Mouse (Mus musculus) C2C12 (cell line): ENCODE data around the gene Sptbn1. TPM values are rescaled to one million over a fixed set of nuclear protein-coding genes. Genes with fewer than 3 reads are reported as not detected.

Experiments
- H3K27me3 ChIP-seq: one replicate; pipeline ENCODE4 v1.6.1; 2011; ENCODE audit not compliant: control insufficient read depth, insufficient read depth, insufficient read length
- H3K36me3 ChIP-seq: one replicate; pipeline ENCODE4 v1.6.1; 2011; ENCODE audit not compliant: control insufficient read depth, insufficient read depth
- H3K4me3 ChIP-seq: one replicate; pipeline ENCODE4 v1.5.1; 2011; ENCODE audit warnings: mild to moderate bottlenecking, control low read depth; ENCODE audit not compliant: poor library complexity, insufficient read depth, severe bottlenecking
- H3K79me2 ChIP-seq: one replicate; pipeline ENCODE4 v1.6.1; 2011; ENCODE audit not compliant: control insufficient read depth, insufficient read depth
- H3K79me3 ChIP-seq: one replicate; pipeline ENCODE4 v1.6.1; 2011; ENCODE audit warnings: low read depth, control low read depth
- H3ac ChIP-seq: one replicate; pipeline ENCODE3; 2011; ENCODE audit warnings: low read depth; ENCODE audit not compliant: control insufficient read depth, insufficient read length
- CEBPB ChIP-seq: IDR thresholded peaks from one replicate; pipeline ENCODE4 v1.6.1; 2011; ENCODE audit warnings: low read depth, mild to moderate bottlenecking, control low read depth, moderate library complexity
- CTCF ChIP-seq: IDR thresholded peaks from one replicate; pipeline ENCODE4 v1.5.1; 2011; ENCODE audit not compliant: control insufficient read depth, insufficient read depth, insufficient read length
- FOSL1 ChIP-seq: IDR thresholded peaks from one replicate; pipeline ENCODE4 v1.8.0; 2011; ENCODE audit warnings: mild to moderate bottlenecking, low read length; ENCODE audit not compliant: poor library complexity, insufficient read depth, severe bottlenecking
- MAX ChIP-seq: IDR thresholded peaks from one replicate; pipeline ENCODE4 v1.6.1; 2011; ENCODE audit warnings: mild to moderate bottlenecking, control low read depth
- MYOD1 ChIP-seq: IDR thresholded peaks from one replicate; pipeline ENCODE4 v1.6.1; 2011; ENCODE audit warnings: low read depth; ENCODE audit not compliant: control insufficient read depth, insufficient read length
- MYOG ChIP-seq: IDR thresholded peaks from one replicate; pipeline ENCODE4 v1.6.1; 2011; ENCODE audit not compliant: control insufficient read depth, insufficient read length; ENCODE audit errors: extremely low read depth
- USF1 ChIP-seq: IDR thresholded peaks from one replicate; pipeline ENCODE4 v1.6.1; 2011; ENCODE audit warnings: low read depth, mild to moderate bottlenecking, control low read depth, moderate library complexity
- polyA plus RNA-seq: library from polyadenylated mRNA; unstranded; fragments of >200 nt; fragmentation: generic; extraction: Trizol; gene quantifications from one replicate; pipeline ENCODE4 v1.2.1, GENCODE M21; 2012; ENCODE audit warnings: missing spikeins

The Sptbn1 gene
- polyA plus RNA-seq, 1 experiment: 50.2 TPM

GRCm38 (mm10) chr11:30249452-30250016 lies 18.4 kb downstream of the Sptbn1 start:
- TF ChIP-seq CTCF: no peak
- TF ChIP-seq CEBPB: no peak
- peaks cover 98% of the 10 kb centered on the region for H3K79me2 ChIP-seq
- H3ac ChIP-seq: no peak overlapping the region
- H3K27me3 ChIP-seq: no peaks in the 10 kb centered on the region
- H3K36me3 ChIP-seq: no peaks in the 10 kb centered on the region
- H3K79me3 ChIP-seq: peaks cover 94% of the 10 kb centered on the region
- H3K4me3 ChIP-seq: no peak overlapping the region

GRCm38 (mm10) chr11:30247106-30247505 lies 20.9 kb downstream of the Sptbn1 start:
- Histone ChIP-seq H3K27me3 (no peaks in the 10 kb centered on the region), H3K79me3 (peaks cover 93% of the 10 kb centered on the region), H3ac (no peak overlapping the region), H3K36me3 (peaks cover 19% of the 10 kb centered on the region), H3K4me3 (no peak overlapping the region), H3K79me2 (peaks cover 100% of the 10 kb centered on the region)
- no peak for TF ChIP-seq USF1
- no peak for TF ChIP-seq FOSL1

DNA sequence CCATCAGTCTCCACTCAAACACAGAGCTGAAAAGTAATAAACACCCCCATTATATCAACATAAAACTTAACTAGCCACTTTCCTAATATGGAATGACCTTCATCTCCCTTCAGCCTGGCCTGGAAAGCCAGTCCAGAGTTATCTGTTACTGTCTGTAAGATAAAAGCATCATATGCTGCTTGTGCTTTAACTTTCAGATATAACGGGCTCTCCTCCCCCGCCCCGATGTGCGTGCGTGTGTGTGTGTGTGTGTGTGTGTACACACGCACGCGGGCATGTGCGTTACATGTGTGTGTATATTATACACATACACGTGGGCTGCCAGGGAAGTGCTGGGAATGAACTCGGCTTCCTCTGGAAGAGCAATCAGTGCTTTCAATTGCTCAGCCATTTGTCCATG lies 21.8 kb downstream of the Sptbn1 start:
- Histone ChIP-seq H3K27me3 (no peaks in the 10 kb centered on the region), H3K79me3 (peaks cover 95% of the 10 kb centered on the region), H3K79me2 (peaks cover 100% of the 10 kb centered on the region), H3ac (no peak overlapping the region), H3K36me3 (peaks cover 19% of the 10 kb centered on the region), H3K4me3 (no peak overlapping the region)
- no peak for TF ChIP-seq MYOG
- TF ChIP-seq USF1: no peak

DNA sequence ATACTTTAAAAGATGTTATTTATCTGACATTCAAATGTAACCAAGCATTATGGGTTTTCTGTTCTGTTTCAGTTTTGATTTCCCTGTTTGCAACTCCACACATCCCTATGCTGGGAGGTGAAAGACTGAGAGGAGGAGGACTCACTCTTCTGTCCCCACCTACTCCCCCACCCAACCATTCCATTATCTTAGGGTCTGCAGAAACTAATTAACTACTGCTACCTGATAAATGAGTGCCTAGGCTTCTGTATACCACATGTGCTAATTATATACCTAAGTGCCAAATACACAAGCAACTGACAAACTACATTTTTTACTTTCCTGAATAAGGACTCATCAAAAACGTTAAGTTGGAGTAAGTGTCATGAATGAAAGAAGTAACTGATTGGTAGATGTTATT lies 23.8 kb downstream of the Sptbn1 start:
- no peak overlapping the region for H3K4me3 ChIP-seq
- H3K36me3 ChIP-seq: peaks cover 34% of the 10 kb centered on the region
- no peaks in the 10 kb centered on the region for H3K27me3 ChIP-seq
- TF ChIP-seq USF1 (no peak), MAX (no peak), CTCF (no peak), MYOD1 (no peak), FOSL1 (no peak), MYOG (no peak), CEBPB (no peak)
- peaks cover 100% of the 10 kb centered on the region for H3K79me2 ChIP-seq
- H3K79me3 ChIP-seq: peaks cover 90% of the 10 kb centered on the region
- H3ac ChIP-seq: no peak overlapping the region

DNA sequence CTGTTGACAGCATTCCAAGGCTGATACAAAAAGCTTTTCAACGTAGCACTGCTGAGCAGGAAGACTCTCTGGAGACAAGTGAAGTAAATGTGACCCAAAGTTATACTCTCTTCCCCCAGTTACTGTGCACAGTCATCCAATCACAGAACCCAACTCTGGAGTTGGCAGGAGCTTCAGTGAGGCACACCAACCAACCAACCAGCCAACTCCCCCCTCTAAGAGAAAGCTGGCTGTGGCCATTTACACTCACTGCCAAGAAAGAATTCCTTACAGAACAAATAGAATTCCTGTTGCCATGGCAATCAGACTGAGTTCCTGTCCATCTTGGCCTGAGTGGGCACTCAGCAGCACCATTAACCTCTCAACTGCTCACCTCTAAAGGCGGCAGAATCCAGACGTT lies 24.4 kb downstream of the Sptbn1 start:
- TF ChIP-seq CEBPB: no peak
- TF ChIP-seq FOSL1: no peak
- H3K27me3 ChIP-seq: no peaks in the 10 kb centered on the region

GRCm38 (mm10) chr11:30240861-30241260 lies 27.1 kb downstream of the Sptbn1 start:
- no peaks in the 10 kb centered on the region for H3K27me3 ChIP-seq
- peaks cover 56% of the 10 kb centered on the region for H3K36me3 ChIP-seq
- H3K4me3 ChIP-seq: no peak overlapping the region
- no peak overlapping the region for H3ac ChIP-seq
- peaks cover 100% of the 10 kb centered on the region for H3K79me2 ChIP-seq
- no peak for TF ChIP-seq FOSL1
- H3K79me3 ChIP-seq: peaks cover 86% of the 10 kb centered on the region

More for the DNA sequence above, 24.4 kb downstream of the Sptbn1 start:
- Histone ChIP-seq H3ac (no peak overlapping the region), H3K79me3 (peaks cover 90% of the 10 kb centered on the region), H3K4me3 (no peak overlapping the region), H3K36me3 (peaks cover 36% of the 10 kb centered on the region), H3K79me2 (peaks cover 100% of the 10 kb centered on the region)

DNA sequence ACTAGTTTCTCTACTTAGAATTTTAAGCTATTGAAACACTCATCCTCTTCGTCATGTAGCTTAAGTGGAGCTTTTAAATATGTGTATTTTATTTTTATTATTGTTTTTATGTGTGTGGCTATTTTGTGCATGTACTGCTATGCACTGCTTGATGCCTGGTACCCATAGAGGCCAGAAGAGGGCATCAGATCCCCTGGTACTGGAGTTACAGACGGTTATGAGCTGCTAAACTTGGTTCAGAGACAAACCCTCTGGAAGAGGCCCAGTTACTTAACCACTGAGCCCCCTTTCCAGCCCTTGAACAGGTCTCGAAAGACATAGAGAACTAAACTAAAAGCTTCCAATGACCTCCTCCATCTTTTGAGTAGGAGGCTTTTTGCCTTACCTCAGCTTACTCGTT lies 30.0 kb downstream of the Sptbn1 start:
- TF ChIP-seq CTCF: no peak
- no peak for TF ChIP-seq MYOD1
- no peak for TF ChIP-seq CEBPB
- no peak for TF ChIP-seq USF1
- TF ChIP-seq FOSL1: no peak
- TF ChIP-seq MYOG: no peak
- no peak for TF ChIP-seq MAX
- H3K4me3 ChIP-seq: no peak overlapping the region
- H3ac ChIP-seq: no peak overlapping the region

More for the DNA sequence above, 30.0 kb downstream of the Sptbn1 start:
- Histone ChIP-seq H3K79me2 (peaks cover 100% of the 10 kb centered on the region), H3K27me3 (no peaks in the 10 kb centered on the region), H3K79me3 (peaks cover 79% of the 10 kb centered on the region), H3K36me3 (peaks cover 54% of the 10 kb centered on the region)
